Mouse (Mus musculus) activated CD4-positive, CD25-positive, alpha-beta regulatory T cell, adult 4 months (primary cell): ENCODE measurements around the gene Oas2. TPM values are rescaled to one million over a fixed set of nuclear protein-coding genes. Genes with fewer than 3 reads are reported as not detected.

Source experiments
- ATAC-seq: one replicate; pipeline ENCODE4 v1.8.0; 2017
- polyA plus RNA-seq, 2 experiments: library from polyadenylated mRNA; unstranded; fragments of 100-300 nt; shearing (Covaris generic); gene quantifications; one replicate each; pipeline ENCODE4 v1.2.1; 2017

The Oas2 gene
- polyA plus RNA-seq, 2 experiments from 2014 or later: 1.9 to 2.5 TPM

GRCm38 (mm10) chr5:120729319-120729718 lies 20.3 kb downstream of the Oas2 start:
- no peak for ATAC-seq

GRCm38 (mm10) chr5:120725811-120726455 lies 23.7 kb downstream of the Oas2 start:
- ATAC-seq: no peak

- ATAC-seq: no peak
These were observed 28.6 kb downstream of the Oas2 start for GRCm38 (mm10) chr5:120721005-120721404.

- no peak for ATAC-seq
These were observed 30.9 kb downstream of the Oas2 start for GRCm38 (mm10) chr5:120718600-120719378.

- ATAC-seq: no peak
These were observed 32.5 kb downstream of the Oas2 start for GRCm38 (mm10) chr5:120717136-120717535.

GRCm38 (mm10) chr5:120714314-120714713 lies 35.3 kb downstream of the Oas2 start:
- peak; percentile 53 for ATAC-seq

- ATAC-seq: no peak
These were observed 36.9 kb downstream of the Oas2 start for GRCm38 (mm10) chr5:120712721-120713120.

- no peak for ATAC-seq
These were observed 37.8 kb downstream of the Oas2 start, which contains the start of gene Dtx1 for GRCm38 (mm10) chr5:120711827-120712226. TSS of gene Dtx1 (minus strand) at chr5:120711927.

- ATAC-seq: peak; percentile 83
These were observed 38.2 kb downstream of the Oas2 start for GRCm38 (mm10) chr5:120711416-120711815.

- ATAC-seq: no peak
These were observed 38.8 kb downstream of the Oas2 start for GRCm38 (mm10) chr5:120710826-120711248.

- ATAC-seq: no peak
These were observed 39.4 kb downstream of the Oas2 start for GRCm38 (mm10) chr5:120710161-120710825.

- no peak for ATAC-seq
These were observed 42.7 kb downstream of the Oas2 start for GRCm38 (mm10) chr5:120706976-120707375.

GRCm38 (mm10) chr5:120706541-120706940 lies 43.1 kb downstream of the Oas2 start:
- ATAC-seq: no peak

- no peak for ATAC-seq
These were observed 45.2 kb downstream of the Oas2 start for GRCm38 (mm10) chr5:120704421-120704820.

- no peak for ATAC-seq
These were observed 46.0 kb downstream of the Oas2 start for GRCm38 (mm10) chr5:120703660-120704059.

GRCm38 (mm10) chr5:120702969-120703368 lies 46.7 kb downstream of the Oas2 start:
- ATAC-seq: no peak

- no peak for ATAC-seq
These were observed 47.2 kb downstream of the Oas2 start for GRCm38 (mm10) chr5:120702421-120702820.

GRCm38 (mm10) chr5:120700996-120701790 lies 48.5 kb downstream of the Oas2 start:
- ATAC-seq: no peak

- no peak for ATAC-seq
These were observed 50.8 kb downstream of the Oas2 start for GRCm38 (mm10) chr5:120698801-120699391.

- ATAC-seq: no peak
These were observed 51.5 kb downstream of the Oas2 start for GRCm38 (mm10) chr5:120698181-120698580.

GRCm38 (mm10) chr5:120696865-120697264 lies 52.8 kb downstream of the Oas2 start:
- ATAC-seq: peak; percentile 88
